Mouse (Mus musculus) CD4-positive, CD25-positive, alpha-beta regulatory T cell, adult 4 months (primary cell): ENCODE measurements around the gene Slamf8. TPM values are rescaled to one million over a fixed set of nuclear protein-coding genes. Genes with fewer than 3 reads are reported as not detected.

Experiments used
- ATAC-seq: one replicate; pipeline ENCODE4 v1.8.0; 2017
- polyA plus RNA-seq, 2 experiments: library from polyadenylated mRNA; unstranded; fragments of 100-300 nt; shearing (Covaris generic); gene quantifications; one replicate each; pipeline ENCODE4 v1.2.1; 2017

Gene Slamf8
- 1 to 10 TPM in 1 of 2 experiments, under 1 TPM in 1; 0.19 to 1.7 TPM for polyA plus RNA-seq

DNA sequence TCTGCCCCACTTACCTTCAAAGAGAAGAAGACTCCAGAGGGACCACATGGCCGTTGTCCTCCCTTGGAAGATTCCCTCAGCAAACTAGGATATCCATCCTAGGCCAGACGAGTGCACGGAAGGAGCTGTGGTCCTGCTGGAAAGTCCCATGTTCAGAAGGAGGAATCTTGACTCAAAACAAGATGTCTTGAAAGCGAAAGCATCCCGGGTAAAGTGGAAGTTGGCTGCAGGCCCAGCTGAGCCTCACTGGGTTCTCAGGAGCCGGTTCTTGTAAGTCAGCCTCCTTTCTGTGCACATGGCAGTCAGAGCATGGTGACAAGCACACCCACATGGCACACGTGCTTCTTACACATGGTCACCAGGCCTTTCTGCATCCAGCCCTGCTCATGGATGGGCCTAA is at the start of gene Slamf8:
Slamf8 (minus strand) TSS at position 184 of the 400 bp plus-strand sequence.
- peak; percentile 26 for ATAC-seq

- no peak for ATAC-seq
Measured at GRCm38 (mm10) chr1:172638781-172639180, 48.4 kb upstream of the Slamf8 start.

- no peak for ATAC-seq
Measured at GRCm38 (mm10) chr1:172637801-172638200, 47.4 kb upstream of the Slamf8 start.

DNA sequence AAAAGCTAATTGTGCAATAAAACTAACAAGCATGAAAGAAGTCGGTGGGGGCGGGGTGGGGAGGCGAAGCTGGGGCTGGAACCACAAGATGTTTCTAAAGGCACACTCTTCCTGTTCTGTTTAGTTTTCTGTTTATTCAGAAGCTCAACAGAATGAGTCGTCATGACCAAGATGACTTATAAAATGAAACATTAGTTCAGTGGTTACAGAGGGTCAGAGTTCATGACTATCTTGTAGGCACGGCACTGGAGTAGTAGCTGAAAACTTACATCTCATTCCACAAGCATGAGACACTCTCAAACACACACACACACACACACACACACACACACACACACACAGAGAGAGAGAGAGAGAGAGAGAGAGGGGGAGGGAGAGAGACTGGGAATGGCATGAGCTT is 45.9 kb upstream of the Slamf8 start:
- ATAC-seq: no peak

- no peak for ATAC-seq
Measured at GRCm38 (mm10) chr1:172635258-172635657, 44.9 kb upstream of the Slamf8 start.

GRCm38 (mm10) chr1:172634136-172634535 is 43.8 kb upstream of the Slamf8 start:
- no peak for ATAC-seq

GRCm38 (mm10) chr1:172632451-172633326 is 42.3 kb upstream of the Slamf8 start, which contains the start of gene Dusp23:
Dusp23 (minus strand) TSS chr1:172632962.
- peak; percentile 98 for ATAC-seq

DNA sequence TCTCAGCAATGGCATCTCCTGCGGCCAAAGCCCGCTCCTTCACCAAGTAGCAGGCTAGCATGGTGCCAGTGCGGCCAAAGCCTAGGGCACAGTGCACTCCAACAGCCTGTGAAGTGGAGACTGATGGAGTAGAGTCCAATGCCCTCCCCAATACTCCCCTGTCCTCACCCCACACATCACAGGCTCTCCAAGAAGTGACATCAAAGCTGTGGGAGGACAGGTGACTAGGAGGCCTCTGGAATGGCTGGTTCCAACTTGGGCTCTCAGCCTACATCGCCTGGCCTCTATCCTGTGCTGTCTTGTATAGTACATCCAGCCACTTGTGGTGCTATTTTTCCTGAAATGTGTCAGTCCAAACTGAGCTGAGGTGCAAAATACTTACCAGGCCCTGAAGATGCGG is 41.4 kb upstream of the Slamf8 start:
- no peak for ATAC-seq

GRCm38 (mm10) chr1:172629831-172630230 is 39.5 kb upstream of the Slamf8 start:
- no peak for ATAC-seq

DNA sequence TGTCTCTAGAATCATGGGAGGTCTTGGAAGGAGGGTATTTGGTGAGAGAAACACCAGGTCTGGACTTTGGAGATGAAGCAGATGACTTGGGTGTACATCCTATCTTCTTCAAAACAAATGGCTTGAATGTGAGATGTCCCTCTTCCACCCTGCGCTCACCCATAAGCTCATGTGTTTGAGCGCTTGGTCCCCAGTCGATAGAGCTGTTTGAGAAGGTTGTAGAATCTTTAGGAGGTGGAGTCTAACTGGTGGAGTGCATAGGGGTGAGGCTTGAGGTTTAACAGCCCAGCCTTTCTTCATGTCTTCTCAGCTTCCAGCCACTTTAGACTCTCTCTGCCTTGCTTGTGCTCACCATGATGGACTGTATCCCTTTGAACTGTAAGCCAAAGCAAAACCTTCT is 35.9 kb upstream of the Slamf8 start:
- ATAC-seq: no peak

DNA sequence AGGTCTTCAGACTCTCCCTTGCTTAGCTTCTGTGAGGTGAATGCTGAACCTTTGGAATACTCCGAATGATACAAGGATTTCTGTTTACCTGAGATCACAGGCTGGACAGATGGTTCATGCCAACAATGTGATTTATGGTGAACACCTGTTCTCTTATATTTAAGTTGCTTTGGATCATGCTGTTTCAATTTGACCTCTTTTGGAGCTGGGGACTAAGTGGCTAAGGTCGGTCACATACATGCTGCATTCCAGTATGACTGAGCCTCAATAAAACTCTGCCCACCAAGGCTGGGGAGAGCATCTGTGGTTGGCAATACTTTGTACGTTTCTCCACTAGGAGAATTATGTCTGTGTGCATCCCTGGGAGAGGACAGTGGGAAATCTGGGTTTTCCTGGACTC is 33.7 kb upstream of the Slamf8 start:
- ATAC-seq: no peak

- peak; percentile 79 for ATAC-seq
Measured at GRCm38 (mm10) chr1:172623599-172623998, 33.2 kb upstream of the Slamf8 start.

- peak; percentile 64 for ATAC-seq
Measured at GRCm38 (mm10) chr1:172619235-172619634, 28.9 kb upstream of the Slamf8 start.

DNA sequence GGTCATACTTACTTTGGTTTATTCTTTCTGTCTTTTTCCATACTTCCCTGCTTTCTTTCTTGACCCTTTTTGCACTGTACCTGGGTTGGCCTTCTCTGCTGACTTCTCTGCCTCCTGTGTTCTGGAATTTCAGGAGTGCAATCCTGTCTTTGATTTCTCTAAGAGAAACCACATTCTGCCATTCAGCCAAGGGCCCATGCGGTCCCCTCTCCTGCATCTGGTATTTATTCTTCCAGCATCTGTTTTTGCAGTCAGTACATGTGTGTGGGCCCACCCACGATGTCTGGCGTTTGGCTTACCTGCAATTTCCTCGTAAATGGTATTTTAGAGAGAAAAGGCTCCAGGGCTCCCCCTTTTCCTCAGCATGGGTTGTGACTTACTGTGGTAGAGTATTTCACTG is 27.8 kb upstream of the Slamf8 start:
- ATAC-seq: no peak

DNA sequence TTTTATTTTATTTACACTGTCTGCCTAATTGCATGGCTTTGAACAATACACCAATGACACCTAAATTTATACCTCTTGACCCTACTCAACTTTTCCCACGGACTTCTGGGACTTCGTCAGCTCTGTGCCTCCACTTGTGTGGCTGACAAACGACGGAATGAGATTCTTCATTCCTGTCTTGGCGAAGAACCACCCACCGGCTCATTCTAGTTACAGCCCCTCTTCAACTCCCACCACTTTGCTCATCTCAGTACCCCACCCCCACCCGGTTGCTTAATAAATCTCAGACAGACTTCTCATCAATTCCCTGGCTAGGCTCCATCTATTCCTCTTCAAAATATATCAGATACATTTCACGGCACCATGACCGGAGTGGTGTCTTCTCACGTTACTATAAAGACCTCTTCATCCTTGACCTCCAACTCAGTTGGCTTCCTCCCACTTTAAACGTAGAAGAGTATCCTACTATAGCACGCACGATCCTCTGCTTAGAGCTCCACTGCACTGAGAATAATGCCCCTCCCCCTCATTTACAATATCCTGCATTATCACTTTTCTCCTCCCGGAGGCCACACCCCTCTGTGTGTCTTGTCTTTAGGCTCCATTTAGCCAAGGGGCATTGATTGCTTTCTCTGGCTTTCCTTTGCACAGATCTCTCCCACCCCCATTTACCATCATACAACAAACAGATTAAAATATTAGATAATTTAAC is 27.2 kb upstream of the Slamf8 start:
- ATAC-seq: no peak

DNA sequence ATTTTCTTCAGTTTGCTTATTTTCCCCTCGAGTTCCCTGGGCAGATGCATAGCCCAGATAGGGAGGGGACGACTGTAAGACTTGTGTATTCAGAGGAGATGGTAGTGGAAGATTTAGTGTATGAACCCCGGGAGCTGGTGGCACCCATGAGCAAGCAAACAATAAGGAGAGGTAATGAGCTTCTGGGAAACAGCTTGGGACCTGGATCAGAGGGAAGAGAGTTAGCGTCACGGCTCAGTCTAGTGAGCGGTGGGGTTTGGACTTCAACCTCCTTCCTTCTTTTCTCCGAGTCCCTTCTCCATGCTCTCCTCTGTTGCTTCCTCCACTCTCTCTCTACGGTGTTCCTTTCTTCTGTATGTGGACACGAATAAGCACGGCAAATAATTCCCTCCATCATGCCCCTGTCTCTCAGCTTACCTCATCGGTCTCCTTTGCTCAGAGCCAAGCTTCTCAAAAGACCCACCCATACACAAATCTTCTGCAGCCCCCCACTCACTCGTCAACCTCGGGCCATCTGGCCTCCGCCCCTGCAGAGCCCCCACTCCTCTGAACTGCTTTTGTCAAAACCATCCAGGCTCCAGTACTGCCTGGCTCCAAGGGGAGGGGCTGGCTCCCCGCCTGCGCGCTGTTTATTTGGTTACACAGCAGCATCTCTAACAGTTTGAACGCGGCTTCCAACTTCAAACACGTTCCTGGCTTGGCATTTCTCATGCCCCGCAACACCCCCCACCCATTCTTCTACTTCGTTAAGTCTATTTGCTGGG is 26.4 kb upstream of the Slamf8 start:
- no peak for ATAC-seq

- no peak for ATAC-seq
Measured at GRCm38 (mm10) chr1:172615412-172615811, 25.0 kb upstream of the Slamf8 start.

GRCm38 (mm10) chr1:172614654-172615053 is 24.3 kb upstream of the Slamf8 start:
- no peak for ATAC-seq

- ATAC-seq: no peak
Measured at GRCm38 (mm10) chr1:172612745-172613144, 22.4 kb upstream of the Slamf8 start.

- ATAC-seq: no peak
Measured at GRCm38 (mm10) chr1:172611304-172611703, 20.9 kb upstream of the Slamf8 start.

DNA sequence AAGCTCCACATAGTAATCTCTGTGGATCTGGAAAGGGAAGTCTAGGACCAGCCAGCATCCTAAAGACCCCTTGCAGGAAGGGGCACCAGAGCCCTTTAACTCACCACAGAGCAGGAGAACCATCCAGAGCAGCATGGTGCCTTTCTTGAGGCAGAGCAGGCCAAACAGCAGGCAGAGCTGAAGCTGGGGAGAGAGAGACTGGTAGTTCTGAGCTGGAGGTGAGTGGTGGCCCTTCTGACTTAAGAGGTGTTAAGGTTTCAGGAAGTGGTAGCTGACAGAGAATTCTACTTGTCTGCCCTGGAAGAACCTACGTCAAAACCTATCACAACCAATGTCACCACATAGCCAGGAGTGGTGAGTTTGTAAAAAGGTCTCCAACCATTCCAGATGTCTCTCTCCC is 12.0 kb upstream of the Slamf8 start, which contains the start of gene Fcrl6:
Fcrl6 (minus strand) TSS at position 226 of the 400 bp plus-strand sequence.
- no peak for ATAC-seq

GRCm38 (mm10) chr1:172594495-172594894 is 4.1 kb upstream of the Slamf8 start:
- ATAC-seq: no peak

DNA sequence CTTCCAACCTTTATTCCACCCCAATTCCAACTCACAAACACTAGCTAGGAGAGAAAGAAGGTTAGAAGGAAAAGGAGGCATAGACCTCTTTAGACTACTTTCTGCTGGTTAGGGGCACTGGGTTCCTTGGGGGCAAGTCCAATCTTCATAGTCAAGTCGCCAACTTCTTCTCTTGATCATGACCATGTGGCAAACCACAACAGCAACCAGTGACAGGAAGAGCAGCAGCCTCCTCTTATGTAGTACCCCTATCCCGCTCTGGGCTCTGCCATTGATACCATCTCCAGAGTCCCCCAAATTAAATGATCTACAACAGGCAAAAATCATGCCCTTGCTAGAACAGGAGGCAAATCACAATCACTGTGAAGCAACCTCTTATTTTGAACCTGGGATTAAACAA is 3.6 kb upstream of the Slamf8 start:
- ATAC-seq: no peak
